In the genomic region with DNA sequence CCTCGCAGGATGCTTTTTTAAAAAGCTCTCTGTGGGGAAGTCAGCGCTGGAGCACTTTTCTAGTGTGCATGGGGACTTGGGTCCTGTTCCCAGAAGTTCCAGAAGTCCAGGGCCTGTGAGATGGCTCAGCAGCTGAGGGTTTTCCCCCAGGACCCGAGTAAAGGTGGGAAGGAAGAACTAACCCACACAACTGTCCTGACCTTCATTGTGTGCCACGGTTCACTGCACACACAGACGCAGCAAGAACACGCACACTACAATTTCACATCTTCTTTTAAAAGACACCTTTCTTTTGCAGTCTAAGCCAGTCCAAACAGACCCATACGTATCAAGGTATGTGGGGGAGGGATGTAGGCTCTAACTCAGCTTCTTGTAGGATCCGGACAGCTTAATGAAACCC, we compare ENCODE assay signal across 19 mouse cellular contexts. TPM values are rescaled to one million over a fixed set of nuclear protein-coding genes. Genes with fewer than 3 reads are reported as not detected.
DNase-seq lines count a peak whose midpoint lies in the region; ATAC-seq and TF ChIP-seq lines count a peak whose summit lies in the region.
"Had no signal": no experiment of that assay in that cellular context is flagged by ENCODE, and none has a peak within 500 bp of the region (broad histone marks: within the 10 kb centered on the region; RNA-seq: fewer than 3 reads in every experiment).

No protein-coding gene starts in this region.

- H3K4me1 ChIP-seq in kidney, adult 2 months (ENCODE audit: control insufficient read depth, insufficient read depth, low read length) = peaks cover 4% of the 10 kb centered on the region; the same call in 1 of the 2 replicates
- H3K4me1 ChIP-seq in kidney, embryonic 16.5 days (ENCODE audit: insufficient read depth, low read length) = peaks cover 23% of the 10 kb centered on the region
- no peaks in the 10 kb centered on the region for H3K4me1 ChIP-seq in cortical plate, adult 2 months (ENCODE audit: control insufficient read depth, insufficient read depth, low read length)
- H3K4me1 ChIP-seq in forebrain, embryonic 12.5 days = peaks cover 92% of the 10 kb centered on the region
- peaks cover 97% of the 10 kb centered on the region for H3K4me1 ChIP-seq in limb, embryonic 10.5 days

- no peak for ATAC-seq in kidney, embryonic 16.5 days (ENCODE audit: low FRiP score, low TSS enrichment)
- no peak for ATAC-seq in forebrain, embryonic 12.5 days (ENCODE audit: low FRiP score)
- no peak for ATAC-seq in monocyte, adult 5-6 weeks (replicated peaks; ENCODE audit: insufficient number of reproducible peaks, low FRiP score, low TSS enrichment, poor library complexity, severe bottlenecking)
- ATAC-seq: intestine, embryonic 15.5 days had no signal

- no peak overlapping the region for H3K9ac ChIP-seq in kidney, embryonic 16.5 days (replicated peaks; ENCODE audit: low read length)
- H3K9ac ChIP-seq in forebrain, embryonic 12.5 days = no peak overlapping the region
- H3K9ac ChIP-seq: intestine, embryonic 15.5 days; limb, embryonic 13.5 days; liver, embryonic 14.5 days had no signal

- H3K36me3 ChIP-seq in kidney, adult 2 months (ENCODE audit: control insufficient read depth, insufficient read depth, low read length) = no peaks in the 10 kb centered on the region
- H3K36me3 ChIP-seq in kidney, embryonic 16.5 days (ENCODE audit: insufficient read depth, low read length) = no peaks in the 10 kb centered on the region
- H3K36me3 ChIP-seq in forebrain, embryonic 12.5 days (replicated peaks) = no peaks in the 10 kb centered on the region; the same call in 1 of the 2 replicates
- 0 out of 2 replicates have a peak, but pooled peaks cover 12% of the 10 kb centered on the region for H3K36me3 ChIP-seq in limb, embryonic 10.5 days
- H3K36me3 ChIP-seq: intestine, embryonic 15.5 days; limb, embryonic 13.5 days had no signal

- WGBS in kidney, adult 2 months = 58% methylated on average over 8 of the region's 8 CpGs
- WGBS in kidney, embryonic 16.5 days = 65% methylated on average over 8 of the region's 8 CpGs
- 78% methylated on average over 8 of the region's 8 CpGs for WGBS in forebrain, embryonic 12.5 days
- 88% methylated on average over 8 of the region's 8 CpGs for WGBS in limb, embryonic 10.5 days

- no peaks in the 10 kb centered on the region for H3K9me3 ChIP-seq in kidney, embryonic 16.5 days (ENCODE audit: low read length)
- H3K9me3 ChIP-seq in forebrain, embryonic 12.5 days = no peaks in the 10 kb centered on the region
- H3K9me3 ChIP-seq in limb, embryonic 10.5 days (replicated peaks) = no peaks in the 10 kb centered on the region
- H3K9me3 ChIP-seq: intestine, embryonic 15.5 days; limb, embryonic 13.5 days had no signal

- H3K4me2 ChIP-seq in kidney, embryonic 16.5 days (replicated peaks; ENCODE audit: low read depth, low read length) = no peak overlapping the region
- H3K4me2 ChIP-seq in forebrain, embryonic 12.5 days = peak overlapping the region; percentile 46
- H3K4me2 ChIP-seq: intestine, embryonic 15.5 days had no signal

- no peaks in the 10 kb centered on the region for H3K27me3 ChIP-seq in kidney, adult 2 months (replicated peaks; ENCODE audit: control insufficient read depth, insufficient read depth, low read length)
- H3K27me3 ChIP-seq in kidney, embryonic 16.5 days (ENCODE audit: insufficient read depth, low read length) = no peaks in the 10 kb centered on the region
- no peaks in the 10 kb centered on the region for H3K27me3 ChIP-seq in forebrain, embryonic 12.5 days
- H3K27me3 ChIP-seq in limb, embryonic 10.5 days (ENCODE audit: low read depth, poor library complexity, severe bottlenecking) = peaks cover 4% of the 10 kb centered on the region; the same call in 1 of the 2 replicates
- H3K27me3 ChIP-seq: intestine, embryonic 15.5 days; limb, embryonic 13.5 days had no signal

- H3K4me3 ChIP-seq in kidney, adult 2 months (ENCODE audit: insufficient read depth, low read depth, low read length) = no peak overlapping the region
- no peak overlapping the region for H3K4me3 ChIP-seq in kidney, embryonic 16.5 days (ENCODE audit: low read length)
- H3K4me3 ChIP-seq in cortical plate, adult 2 months (ENCODE audit: insufficient read depth, low read length) = no peak overlapping the region
- no peak overlapping the region for H3K4me3 ChIP-seq in forebrain, embryonic 12.5 days (replicated peaks)
- no peak overlapping the region for H3K4me3 ChIP-seq in limb, embryonic 10.5 days
- H3K4me3 ChIP-seq: intestine, embryonic 15.5 days; limb, embryonic 13.5 days had no signal

- no peak for TF ChIP-seq CTCF in kidney, adult 2 months (conservative IDR thresholded peaks at IDR 0.05; ENCODE audit: insufficient read depth, insufficient read length, low read depth, low read length)
- TF ChIP-seq CTCF in cortical plate, adult 2 months (IDR thresholded peaks at IDR 0.05; ENCODE audit: extremely low read depth, insufficient read depth, low read length) = no peak

- DNase-seq in kidney, adult 2 months = peak; percentile 54
- no peak for DNase-seq in limb, embryonic 10.5 days (ENCODE audit: low spot score)
- DNase-seq in lung, postnatal 36 days = no peak
- no peak for DNase-seq in heart, adult 18-20 months
- DNase-seq: adrenal gland, postnatal 14 days; cerebellum, adult 2 months; gastrocnemius, postnatal 10 days; thymus, postnatal 25 days had no signal

- TF ChIP-seq POLR2A in kidney, adult 2 months (IDR thresholded peaks at IDR 0.05; ENCODE audit: low read depth, low read length) = no peak
- no peak for TF ChIP-seq POLR2A in cortical plate, adult 2 months (IDR thresholded peaks at IDR 0.05; ENCODE audit: extremely low read depth, insufficient read depth, low read length)

- H3K27ac ChIP-seq in kidney, adult 2 months (ENCODE audit: insufficient read depth, low read depth, low read length) = no peak overlapping the region
- H3K27ac ChIP-seq in kidney, embryonic 16.5 days (ENCODE audit: low read length) = no peak overlapping the region
- peak overlapping the region; percentile 18; the same call in 1 of the 2 replicates for H3K27ac ChIP-seq in cortical plate, adult 2 months (ENCODE audit: insufficient read depth, low read length)
- H3K27ac ChIP-seq in forebrain, embryonic 12.5 days = peak overlapping the region; percentile 89
- H3K27ac ChIP-seq in limb, embryonic 10.5 days = peak overlapping the region; percentile 4; the same call in 1 of the 2 replicates
- H3K27ac ChIP-seq: intestine, embryonic 15.5 days; kidney, postnatal 0 days; limb, embryonic 13.5 days; liver, embryonic 14.5 days; stomach, postnatal 0 days had no signal

RNA-seq across cellular contexts. Expression of a gene that starts 34.3 kb away (rescaled TPM):
- polyA plus RNA-seq in kidney, adult 2 months (2012; rRNA removed) = 4.9 and 5.4 TPM in 2 replicates
- polyA plus RNA-seq in kidney, embryonic 16.5 days (2015; fragmentation: Nextera tagmentation; extraction: Ambion mirVana) = 2.6 TPM in 2 replicates
- 23.9 and 27.2 TPM in 2 replicates for polyA plus RNA-seq in cortical plate, adult 2 months (2012; rRNA removed)
- polyA plus RNA-seq in forebrain, embryonic 12.5 days (2016; fragmentation: Nextera tagmentation; extraction: Ambion mirVana) = 46.0 and 54.4 TPM in 2 replicates
- 5.4 and 7.8 TPM in 2 replicates for polyA plus RNA-seq in limb, embryonic 10.5 days (2016; fragmentation: Nextera tagmentation; extraction: Ambion mirVana)
- 0.76 to 1.8 TPM (median 0.85 TPM) in 3 replicates for total RNA-seq in monocyte, adult 5-6 weeks (2017)
- total RNA-seq in heart, adult 18-20 months (2021) = 1 to 10 TPM in 1 of 2 experiments, under 1 TPM in 1; 0.69 to 1.1 TPM
- total RNA-seq: common myeloid progenitor, adult 5-6 weeks had no signal
- polyA plus RNA-seq: C2C12 had no signal

Comparison
In these comparisons a context has a peak if more than half of its experiments do, and no peak if none do; other contexts are left out.
1. H3K27ac ChIP-seq: peak in cortical plate, adult 2 months (single experiment), forebrain, embryonic 12.5 days (single experiment) and limb, embryonic 10.5 days (single experiment); none in kidney, adult 2 months (single experiment) and kidney, embryonic 16.5 days (single experiment).